Mouse (Mus musculus) C2C12 (cell line): ENCODE measurements around the gene A530084C06Rik. TPM values are rescaled to one million over a fixed set of nuclear protein-coding genes. Genes with fewer than 3 reads are reported as not detected.

Experiments used
- H3K27me3 ChIP-seq: one replicate; pipeline ENCODE4 v1.6.1; 2011; ENCODE audit not compliant: control insufficient read depth, insufficient read depth, insufficient read length
- H3K36me3 ChIP-seq: one replicate; pipeline ENCODE4 v1.6.1; 2011; ENCODE audit not compliant: control insufficient read depth, insufficient read depth
- H3K4me3 ChIP-seq: one replicate; pipeline ENCODE4 v1.5.1; 2011; ENCODE audit warnings: mild to moderate bottlenecking, control low read depth; ENCODE audit not compliant: poor library complexity, insufficient read depth, severe bottlenecking
- H3K79me2 ChIP-seq: one replicate; pipeline ENCODE4 v1.6.1; 2011; ENCODE audit not compliant: control insufficient read depth, insufficient read depth
- H3K79me3 ChIP-seq: one replicate; pipeline ENCODE4 v1.6.1; 2011; ENCODE audit warnings: low read depth, control low read depth
- H3ac ChIP-seq: one replicate; pipeline ENCODE3; 2011; ENCODE audit warnings: low read depth; ENCODE audit not compliant: control insufficient read depth, insufficient read length
- CEBPB ChIP-seq: IDR thresholded peaks from one replicate; pipeline ENCODE4 v1.6.1; 2011; ENCODE audit warnings: low read depth, mild to moderate bottlenecking, control low read depth, moderate library complexity
- CTCF ChIP-seq: IDR thresholded peaks from one replicate; pipeline ENCODE4 v1.5.1; 2011; ENCODE audit not compliant: control insufficient read depth, insufficient read depth, insufficient read length
- FOSL1 ChIP-seq: IDR thresholded peaks from one replicate; pipeline ENCODE4 v1.8.0; 2011; ENCODE audit warnings: mild to moderate bottlenecking, low read length; ENCODE audit not compliant: poor library complexity, insufficient read depth, severe bottlenecking
- MAX ChIP-seq: IDR thresholded peaks from one replicate; pipeline ENCODE4 v1.6.1; 2011; ENCODE audit warnings: mild to moderate bottlenecking, control low read depth
- MYOD1 ChIP-seq: IDR thresholded peaks from one replicate; pipeline ENCODE4 v1.6.1; 2011; ENCODE audit warnings: low read depth; ENCODE audit not compliant: control insufficient read depth, insufficient read length
- MYOG ChIP-seq: IDR thresholded peaks from one replicate; pipeline ENCODE4 v1.6.1; 2011; ENCODE audit not compliant: control insufficient read depth, insufficient read length; ENCODE audit errors: extremely low read depth
- USF1 ChIP-seq: IDR thresholded peaks from one replicate; pipeline ENCODE4 v1.6.1; 2011; ENCODE audit warnings: low read depth, mild to moderate bottlenecking, control low read depth, moderate library complexity
- polyA plus RNA-seq: library from polyadenylated mRNA; unstranded; fragments of >200 nt; fragmentation: generic; extraction: Trizol; gene quantifications from one replicate; pipeline ENCODE4 v1.2.1, GENCODE M21; 2012; ENCODE audit warnings: missing spikeins

A530084C06Rik gene
- polyA plus RNA-seq, 1 experiment = not detected

DNA sequence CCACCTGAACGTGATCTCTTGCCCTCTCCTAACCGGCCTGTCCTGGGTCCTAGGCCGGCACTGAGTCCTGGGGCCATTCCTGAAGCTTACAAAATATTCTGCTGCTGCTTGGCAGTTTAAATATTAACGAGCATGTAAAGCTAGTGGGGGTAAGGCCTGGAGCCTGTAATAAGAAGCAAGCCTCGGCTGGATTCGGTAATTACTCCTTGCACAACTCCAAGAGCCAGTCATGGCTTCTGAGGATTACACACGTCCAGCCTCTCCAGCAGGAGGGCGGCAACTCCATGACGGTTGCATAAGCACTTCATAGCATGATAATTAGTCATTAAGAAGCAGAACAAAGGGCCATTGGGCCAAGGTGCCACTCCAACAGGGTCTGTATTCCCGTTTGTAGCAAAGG, 19.3 kb upstream of the A530084C06Rik start:
- Histone ChIP-seq H3K79me3 (no peaks in the 10 kb centered on the region), H3ac (no peak overlapping the region), H3K79me2 (no peaks in the 10 kb centered on the region), H3K27me3 (no peaks in the 10 kb centered on the region), H3K36me3 (no peaks in the 10 kb centered on the region), H3K4me3 (no peak overlapping the region)
- TF ChIP-seq CEBPB (no peak), FOSL1 (no peak), MYOG (no peak)

GRCm38 (mm10) chr13:31577576-31577975, 18.4 kb upstream of the A530084C06Rik start:
- Histone ChIP-seq H3K27me3 (no peaks in the 10 kb centered on the region), H3K79me2 (no peaks in the 10 kb centered on the region), H3K36me3 (no peaks in the 10 kb centered on the region), H3K79me3 (no peaks in the 10 kb centered on the region), H3ac (no peak overlapping the region), H3K4me3 (no peak overlapping the region)
- no peak for TF ChIP-seq USF1
- TF ChIP-seq FOSL1 = no peak
- no peak for TF ChIP-seq MYOD1
- no peak for TF ChIP-seq MYOG
- no peak for TF ChIP-seq CTCF
- TF ChIP-seq CEBPB = no peak
- no peak for TF ChIP-seq MAX

DNA sequence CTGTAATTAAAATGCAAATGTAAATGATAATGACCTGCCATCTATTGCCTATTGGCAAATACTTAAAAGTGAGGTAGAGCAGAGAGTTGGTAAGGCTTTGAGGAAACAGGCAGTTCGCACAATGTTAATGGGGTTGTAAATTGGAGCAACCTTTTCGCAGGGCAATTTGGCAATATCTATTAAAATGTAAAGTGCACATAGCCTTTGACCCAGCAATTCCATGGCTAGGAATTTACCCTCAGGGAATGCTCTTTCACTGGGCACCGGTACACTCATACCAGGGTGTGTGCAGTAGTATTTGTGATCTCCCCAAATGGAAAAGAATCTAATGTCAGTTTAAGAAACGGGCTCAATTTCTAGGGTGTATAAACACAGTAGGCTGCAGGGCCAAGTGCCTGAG, 17.6 kb upstream of the A530084C06Rik start:
- Histone ChIP-seq H3ac (no peak overlapping the region), H3K79me2 (no peaks in the 10 kb centered on the region), H3K4me3 (no peak overlapping the region), H3K27me3 (no peaks in the 10 kb centered on the region), H3K36me3 (no peaks in the 10 kb centered on the region), H3K79me3 (no peaks in the 10 kb centered on the region)
- TF ChIP-seq FOSL1 (no peak), MYOD1 (no peak), USF1 (no peak), MAX (no peak), CTCF (no peak), CEBPB (no peak)

DNA sequence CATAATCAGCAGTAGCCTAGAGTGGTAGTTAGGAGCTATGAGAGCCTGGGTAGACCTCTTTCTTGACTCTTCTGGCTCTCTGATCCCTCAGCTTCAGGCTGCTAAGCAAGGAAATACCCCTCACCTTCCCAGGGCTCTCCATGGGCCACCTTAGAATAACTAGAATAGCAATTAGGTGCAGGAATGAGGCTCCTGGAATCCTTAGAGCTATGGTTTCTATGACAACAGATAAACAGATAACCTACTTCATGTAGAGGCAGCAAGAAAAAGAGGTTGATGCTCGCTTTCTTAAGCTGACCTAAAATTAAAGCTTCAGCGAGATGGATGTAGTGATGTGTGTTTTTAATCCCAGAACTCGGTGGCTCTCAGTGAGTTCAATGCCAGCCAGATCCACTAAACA, 15.5 kb upstream of the A530084C06Rik start:
- no peaks in the 10 kb centered on the region for H3K36me3 ChIP-seq
- no peak overlapping the region for H3K4me3 ChIP-seq
- no peak overlapping the region for H3ac ChIP-seq
- TF ChIP-seq MYOD1 = no peak
- TF ChIP-seq MYOG = no peak
- no peak for TF ChIP-seq USF1
- TF ChIP-seq MAX = no peak
- TF ChIP-seq FOSL1 = no peak
- TF ChIP-seq CTCF = no peak
- no peak for TF ChIP-seq CEBPB
- no peaks in the 10 kb centered on the region for H3K79me2 ChIP-seq
- no peaks in the 10 kb centered on the region for H3K27me3 ChIP-seq
- no peaks in the 10 kb centered on the region for H3K79me3 ChIP-seq

DNA sequence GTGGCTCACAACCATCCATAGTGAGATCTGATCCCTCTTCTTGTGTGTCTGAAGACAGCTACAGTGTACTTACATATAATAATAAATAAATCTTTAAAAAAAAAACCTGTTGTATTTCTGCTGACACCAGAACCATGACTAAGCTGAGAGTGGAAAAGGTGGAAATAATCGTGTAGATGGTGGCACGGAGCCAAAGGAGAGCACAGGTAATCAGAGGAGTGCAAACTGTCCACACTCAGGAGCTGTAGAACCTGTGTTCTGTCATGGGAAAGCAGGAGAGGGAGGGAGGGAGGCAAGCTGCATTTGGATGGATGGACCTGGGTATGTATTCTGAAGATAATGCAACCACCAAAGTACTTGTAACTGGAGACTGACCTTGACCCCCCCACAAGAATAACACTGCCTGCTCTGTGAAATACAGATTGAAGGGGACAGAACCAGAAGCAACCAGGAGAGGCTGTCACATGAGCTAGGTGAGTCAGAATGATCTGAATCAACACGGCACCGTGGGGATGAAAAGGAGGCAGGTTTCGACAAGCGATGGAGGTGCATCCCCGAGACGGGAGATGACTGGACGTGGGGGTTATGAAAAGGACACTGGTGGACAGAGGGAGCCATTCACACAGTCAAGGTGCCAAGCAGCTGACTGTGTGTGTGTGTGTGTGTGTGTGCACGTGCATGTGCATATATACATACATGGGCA, 13.8 kb upstream of the A530084C06Rik start:
- Histone ChIP-seq H3K4me3 (no peak overlapping the region), H3K79me2 (no peaks in the 10 kb centered on the region), H3K27me3 (no peaks in the 10 kb centered on the region), H3K36me3 (no peaks in the 10 kb centered on the region), H3K79me3 (no peaks in the 10 kb centered on the region), H3ac (no peak overlapping the region)
- TF ChIP-seq FOSL1 = no peak
- no peak for TF ChIP-seq MYOD1
- TF ChIP-seq MAX = no peak
- TF ChIP-seq USF1 = no peak
- no peak for TF ChIP-seq CTCF
- TF ChIP-seq CEBPB = no peak
- no peak for TF ChIP-seq MYOG
